Mouse (Mus musculus) CD4-positive, CD25-positive, alpha-beta regulatory T cell, adult 4 months (primary cell): ENCODE data around the gene Sp140. TPM values are rescaled to one million over a fixed set of nuclear protein-coding genes. Genes with fewer than 3 reads are reported as not detected.
A peak's percentile ranks its signal among the peaks of the same experiment; 100 is the strongest.
"Not testable (repeated sequence)": the region's sequence is repeated elsewhere in the genome, so short reads cannot be mapped to it uniquely, and the experiment has no call there.

Source experiments
- ATAC-seq: one replicate; pipeline ENCODE4 v1.8.0; 2017
- polyA plus RNA-seq, 2 experiments: library from polyadenylated mRNA; unstranded; fragments of 100-300 nt; shearing (Covaris generic); gene quantifications; one replicate each; pipeline ENCODE4 v1.2.1; 2017

Gene Sp140
- polyA plus RNA-seq, 2 experiments from 2014 or later: 71.9 to 80.9 TPM

- ATAC-seq: not testable (repeated sequence)
These were observed 50.3 kb downstream of the Sp140 start for GRCm38 (mm10) chr1:85650524-85650923.

- not testable (repeated sequence) for ATAC-seq
These were observed 51.6 kb downstream of the Sp140 start for GRCm38 (mm10) chr1:85651770-85652275.

GRCm38 (mm10) chr1:85657211-85657610, 57.0 kb downstream of the Sp140 start:
- ATAC-seq: not testable (repeated sequence)

GRCm38 (mm10) chr1:85664266-85664665, 64.1 kb downstream of the Sp140 start:
- no peak for ATAC-seq

- peak; percentile 41 for ATAC-seq
These were observed 80.0 kb downstream of the Sp140 start for GRCm38 (mm10) chr1:85680226-85680625.

GRCm38 (mm10) chr1:85686666-85687065, 86.5 kb downstream of the Sp140 start:
- peak; percentile 63 for ATAC-seq

GRCm38 (mm10) chr1:85687346-85687745, 87.2 kb downstream of the Sp140 start:
- peak; percentile 91 for ATAC-seq

GRCm38 (mm10) chr1:85690544-85690943, 90.4 kb downstream of the Sp140 start:
- no peak for ATAC-seq

- no peak for ATAC-seq
These were observed 92.1 kb downstream of the Sp140 start for GRCm38 (mm10) chr1:85692281-85692680.

- ATAC-seq: no peak
These were observed 93.1 kb downstream of the Sp140 start for GRCm38 (mm10) chr1:85693280-85693679.

Other genes with a start within 250 kb of the Sp140 start
- not detected for gene G530012D18Rik, start 24.7 kb upstream of the Sp140 start, polyA plus RNA-seq
- gene Sp110, start 1.6 kb upstream of the Sp140 start, polyA plus RNA-seq: 100 to 1,000 TPM; 291 to 376 TPM
- gene Sp100, start 49.6 kb downstream of the Sp140 start, polyA plus RNA-seq: 1,000 to 10,000 TPM; 1,029 to 1,102 TPM
- gene A630001G21Rik, start 178.3 kb downstream of the Sp140 start, polyA plus RNA-seq: 10 to 100 TPM; 43.4 to 55.8 TPM
- 10 to 100 TPM; 37.0 to 53.5 TPM for gene Cab39, start 193.1 kb downstream of the Sp140 start, polyA plus RNA-seq